Mouse (Mus musculus) activated CD4-positive, CD25-positive, alpha-beta regulatory T cell, adult 4 months (primary cell): ENCODE data around the gene Slc29a3. TPM values are rescaled to one million over a fixed set of nuclear protein-coding genes. Genes with fewer than 3 reads are reported as not detected.

Experiments used
- polyA plus RNA-seq, 2 experiments: library from polyadenylated mRNA; unstranded; fragments of 100-300 nt; shearing (Covaris generic); gene quantifications; one replicate each; pipeline ENCODE4 v1.2.1; 2017

Slc29a3 gene
- polyA plus RNA-seq, 2 experiments from 2014 or later = 11.4 to 15.7 TPM

Other genes with a start within 250 kb of the Slc29a3 start
- gene Cdh23, start 56.3 kb downstream of the Slc29a3 start, polyA plus RNA-seq = 1 to 10 TPM; 4.0 to 5.5 TPM
- gene Unc5b, start 78.8 kb upstream of the Slc29a3 start, polyA plus RNA-seq = not detected